Mouse (Mus musculus) ES-E14 (cell line): ENCODE results near the gene Csrnp3. TPM values are rescaled to one million over a fixed set of nuclear protein-coding genes. Genes with fewer than 3 reads are reported as not detected.

ENCODE experiments used
- DNase-seq: peaks from one replicate; pipeline ENCODE4 v3.0.0-alpha.2; 2013; ENCODE audit warnings: low read depth, low spot score
- H3K27ac ChIP-seq: 2 replicates; pipeline ENCODE4 v1.5.1; 2012; ENCODE audit warnings: low read depth, mild to moderate bottlenecking, low read length, moderate library complexity, mixed read lengths; ENCODE audit not compliant: poor library complexity, insufficient read depth, severe bottlenecking
- H3K36me3 ChIP-seq: 2 replicates; pipeline ENCODE4 v1.6.1; 2012; ENCODE audit warnings: mild to moderate bottlenecking, low read length, moderate library complexity, mixed read lengths; ENCODE audit not compliant: control insufficient read depth, poor library complexity, insufficient read depth, severe bottlenecking
- H3K4me1 ChIP-seq, 2 experiments: fragments of 150-350 bp in 1 of 2; sonication (generic) in 1 of 2; 2 replicates each; pipeline ENCODE4 v1.6.1; 2012; ENCODE audit warnings: low read length in 2 of 2, mild to moderate bottlenecking in 1 of 2, mixed read lengths in 1 of 2; ENCODE audit not compliant: control insufficient read depth in 2 of 2, insufficient read depth in 2 of 2, poor library complexity in 1 of 2
- H3K4me3 ChIP-seq, 2 experiments: fragments of 150-350 bp in 1 of 2; sonication (generic) in 1 of 2; 2 replicates each; pipeline ENCODE4 v1.5.1; 2012; ENCODE audit warnings: low read length in 2 of 2, low read depth in 1 of 2, mild to moderate bottlenecking in 1 of 2, mixed read lengths in 1 of 2; ENCODE audit not compliant: insufficient read depth in 1 of 2, poor library complexity in 1 of 2, severe bottlenecking in 1 of 2
- H3K9ac ChIP-seq: 2 replicates; pipeline ENCODE4 v1.6.1; 2012; ENCODE audit warnings: low read depth, mild to moderate bottlenecking, low read length, mixed read lengths; ENCODE audit not compliant: poor library complexity, insufficient read depth, severe bottlenecking
- H3K9me3 ChIP-seq: fragments of 150-350 bp; sonication (generic); 2 replicates; pipeline ENCODE4 v1.6.1; 2012; ENCODE audit warnings: low read depth, mild to moderate bottlenecking, low read length; ENCODE audit not compliant: control insufficient read depth, insufficient read depth
- CHD2 ChIP-seq: IDR thresholded peaks from 2 replicates; pipeline ENCODE4 v1.6.1; 2014; ENCODE audit warnings: mild to moderate bottlenecking, low read depth, low read length, inconsistent platforms
- HCFC1 ChIP-seq: IDR thresholded peaks from 2 replicates; pipeline ENCODE4 v1.6.1; 2012; ENCODE audit warnings: low read length, inconsistent platforms, borderline replicate concordance; ENCODE audit not compliant: insufficient read depth
- MAFK ChIP-seq: IDR thresholded peaks from 2 replicates; pipeline ENCODE4 v1.6.1; 2014; ENCODE audit warnings: mild to moderate bottlenecking, low read depth, low read length, inconsistent platforms; ENCODE audit not compliant: insufficient read depth
- ZC3H11A ChIP-seq: IDR thresholded peaks from 2 replicates; pipeline ENCODE4 v1.6.1; 2012; ENCODE audit warnings: low read depth, mild to moderate bottlenecking, inconsistent platforms, low read length, borderline replicate concordance
- ZNF384 ChIP-seq: IDR thresholded peaks from 2 replicates; pipeline ENCODE4 v1.6.1; 2012; ENCODE audit warnings: low read depth, low read length, inconsistent platforms
- in situ Hi-C, 2 experiments: fragments of 600-800 bp; cut with MboI; formaldehyde crosslinking; loops; one replicate each; pipeline ENCODE4 v1.15.1; 2025; ENCODE audit warnings: low sequenced_read_pairs in 2 of 2, inconsistent platforms in 1 of 2; ENCODE audit not compliant: unreplicated experiment in 2 of 2
- total RNA-seq: library from RNA; depleted of rRNA; stranded (reverse); fragments of 300-350 nt; gene quantifications from 2 replicates; pipeline ENCODE4 v1.2.3, GENCODE M21; 2012

The Csrnp3 gene
- total RNA-seq, 1 experiment: 4.3 TPM

DNA sequence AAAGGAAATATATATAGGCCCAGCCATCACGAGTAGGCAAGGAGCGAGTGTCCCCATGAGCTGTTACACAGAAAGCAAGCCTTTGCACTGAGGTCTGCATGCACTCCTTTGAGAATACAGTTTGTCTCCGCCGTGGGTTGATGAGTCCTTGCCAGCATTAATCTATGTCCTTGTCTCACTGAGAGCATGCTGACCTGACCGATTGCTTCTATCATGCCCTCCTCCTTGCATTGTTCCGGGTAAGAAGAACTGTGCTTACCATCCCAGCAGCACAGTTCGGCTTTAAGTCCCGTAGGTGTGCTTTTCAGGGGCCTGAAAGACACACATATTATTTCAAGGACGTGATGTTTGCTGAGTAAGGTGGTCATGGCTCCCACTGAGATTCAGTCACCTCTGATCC is 173.1 kb downstream of the Csrnp3 start:
- Histone ChIP-seq H3K4me3 (no peak overlapping the region), H3K9me3 (no peaks in the 10 kb centered on the region), H3K9ac (no peak overlapping the region), H3K4me1 (no peaks in the 10 kb centered on the region), H3K36me3 (no peaks in the 10 kb centered on the region), H3K27ac (no peak overlapping the region)
- no peak for TF ChIP-seq CHD2
- no peak for TF ChIP-seq MAFK
- TF ChIP-seq ZNF384: no peak
- TF ChIP-seq ZC3H11A: no peak
- TF ChIP-seq HCFC1: no peak
- DNase-seq: no peak
- in situ Hi-C loops: no loop called here

DNA sequence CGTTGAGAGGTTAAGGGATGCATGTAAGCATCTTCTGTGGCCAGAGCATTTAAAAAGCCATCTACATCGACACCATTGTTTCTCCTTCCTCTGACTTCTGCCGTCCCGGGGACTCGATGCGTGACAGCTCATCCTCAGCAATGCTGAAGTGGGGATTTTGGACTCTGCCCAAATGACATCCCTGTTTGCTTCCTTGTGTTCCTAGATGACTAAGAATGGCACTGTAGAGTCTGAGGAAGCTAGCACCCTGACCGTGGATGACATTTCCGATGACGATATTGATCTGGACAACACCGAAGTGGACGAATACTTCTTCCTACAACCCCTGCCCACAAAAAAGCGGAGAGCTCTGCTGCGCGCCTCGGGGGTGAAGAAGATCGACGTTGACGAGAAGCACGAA is 173.7 kb downstream of the Csrnp3 start:
- Histone ChIP-seq H3K9ac (no peak overlapping the region), H3K4me3 (no peak overlapping the region), H3K27ac (no peak overlapping the region), H3K9me3 (no peaks in the 10 kb centered on the region), H3K4me1 (no peaks in the 10 kb centered on the region; a peak in 1 of 4 replicates), H3K36me3 (no peaks in the 10 kb centered on the region)
- in situ Hi-C loops: no loop called here
- no peak for DNase-seq
- TF ChIP-seq CHD2 (no peak), HCFC1 (no peak), ZC3H11A (no peak), ZNF384 (no peak), MAFK (no peak)

DNA sequence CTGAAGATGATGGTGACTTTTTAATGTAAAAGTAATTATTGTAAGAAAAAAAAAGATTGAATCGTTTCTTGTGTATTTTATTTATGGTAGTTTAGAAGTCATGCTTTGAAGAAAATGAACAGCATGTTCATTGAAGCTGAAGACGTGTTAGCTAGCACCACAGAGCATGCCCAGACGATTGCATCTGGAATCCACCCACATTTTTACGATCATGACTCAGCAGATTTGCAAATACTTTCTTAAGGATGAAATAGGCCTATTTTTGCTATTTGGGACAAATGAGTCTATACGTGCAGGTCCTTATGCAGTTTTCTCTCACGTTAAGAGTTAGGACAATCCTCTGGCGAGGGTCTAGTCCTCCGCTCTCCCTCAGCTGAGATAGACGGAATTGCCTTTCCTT is 177.9 kb downstream of the Csrnp3 start:
- H3K9me3 ChIP-seq: no peaks in the 10 kb centered on the region
- H3K9ac ChIP-seq: no peak overlapping the region
- H3K36me3 ChIP-seq: no peaks in the 10 kb centered on the region
- TF ChIP-seq MAFK: peak; percentile 90
- TF ChIP-seq ZC3H11A: no peak
- no peak overlapping the region for H3K27ac ChIP-seq
- DNase-seq: no peak
- no peaks in the 10 kb centered on the region; a peak in 2 of 4 replicates for H3K4me1 ChIP-seq
- H3K4me3 ChIP-seq: no peak overlapping the region
- in situ Hi-C loops: no loop called here

DNA sequence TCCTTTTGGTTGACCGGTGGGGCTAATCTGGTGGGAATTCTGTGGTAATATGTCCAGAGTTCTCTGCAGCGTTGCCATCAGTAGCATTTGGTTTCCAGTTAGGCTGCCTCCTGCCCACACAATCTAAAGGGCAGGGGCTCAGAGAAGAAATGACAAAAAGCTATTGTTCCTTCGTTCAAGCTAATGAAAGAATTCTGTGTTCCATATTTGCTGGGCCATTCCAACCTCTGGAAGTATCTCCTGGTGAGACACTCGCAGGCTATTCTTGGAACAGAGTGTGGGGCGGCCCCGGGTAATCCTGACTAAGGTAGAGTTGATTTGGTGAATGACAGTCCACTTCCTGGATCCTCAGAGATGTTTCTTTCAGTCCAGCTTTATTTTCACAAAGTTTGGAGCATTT is 179.3 kb downstream of the Csrnp3 start:
- in situ Hi-C loops: loop anchor here in 1 of 2 experiments (25.0 kb wide), 1 partner anchor 613 kb away; no protein-coding TSS in a partner anchor
- no peak for TF ChIP-seq ZNF384
- no peak for TF ChIP-seq MAFK
- TF ChIP-seq HCFC1: no peak
- no peak for TF ChIP-seq CHD2
- no peak for TF ChIP-seq ZC3H11A
- no peak overlapping the region for H3K9ac ChIP-seq
- no peaks in the 10 kb centered on the region; a peak in 2 of 4 replicates for H3K4me1 ChIP-seq
- no peak overlapping the region for H3K27ac ChIP-seq
- DNase-seq: no peak
- no peak overlapping the region for H3K4me3 ChIP-seq
- no peaks in the 10 kb centered on the region for H3K36me3 ChIP-seq
- no peaks in the 10 kb centered on the region for H3K9me3 ChIP-seq

DNA sequence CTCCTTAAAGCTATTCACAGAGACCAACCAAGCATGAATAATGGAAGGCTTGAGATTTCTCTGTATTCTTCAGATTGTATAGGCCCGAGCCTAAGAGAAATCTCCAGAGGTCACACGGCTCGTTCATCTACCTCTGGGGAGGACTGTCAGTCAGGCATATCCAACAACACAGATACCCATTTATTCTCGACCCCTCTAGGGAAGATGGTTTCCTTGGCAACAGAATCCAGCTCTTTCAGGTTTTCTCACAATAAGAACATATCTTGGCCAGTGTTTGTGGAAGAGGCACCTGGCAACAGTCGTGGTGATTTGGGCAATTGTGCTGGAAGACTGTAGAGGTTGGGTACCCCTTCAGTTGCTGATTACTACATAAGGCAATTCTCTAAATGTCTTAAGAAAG is 183.2 kb downstream of the Csrnp3 start:
- no peak overlapping the region for H3K4me3 ChIP-seq
- no peaks in the 10 kb centered on the region for H3K9me3 ChIP-seq
- H3K27ac ChIP-seq: no peak overlapping the region
- no peak for TF ChIP-seq ZNF384
- no peak for TF ChIP-seq HCFC1
- no peak for TF ChIP-seq ZC3H11A
- TF ChIP-seq MAFK: no peak
- no peak for TF ChIP-seq CHD2
- no peak for DNase-seq
- in situ Hi-C loops: loop anchor here in 1 of 2 experiments (25.0 kb wide), 1 partner anchor 617 kb away; no protein-coding TSS in a partner anchor
- no peaks in the 10 kb centered on the region for H3K36me3 ChIP-seq
- no peaks in the 10 kb centered on the region; a peak in 2 of 4 replicates for H3K4me1 ChIP-seq
- no peak overlapping the region for H3K9ac ChIP-seq
